Mouse (Mus musculus) lung, embryonic 14.5 days (tissue): ENCODE data around the gene Jpt1. TPM values are rescaled to one million over a fixed set of nuclear protein-coding genes. Genes with fewer than 3 reads are reported as not detected.
A peak's percentile ranks its signal among the peaks of the same experiment; 100 is the strongest.

ENCODE experiments used
- ATAC-seq: fragments of 200-750 bp; cut with Nextera tagmentation; 2 replicates; pipeline ENCODE4 v1.8.0; 2017; ENCODE audit warnings: mild to moderate bottlenecking, moderate TSS enrichment, moderate library complexity; ENCODE audit not compliant: insufficient read depth
- DNase-seq: peaks from one replicate; pipeline ENCODE4 v3.0.0-alpha.2; 2015
- H3K27ac ChIP-seq: fragments of 300-500 bp; sonication (generic); 2 replicates; pipeline ENCODE4 v1.5.1; 2014; ENCODE audit warnings: low read depth, mild to moderate bottlenecking, moderate library complexity
- H3K27me3 ChIP-seq: fragments of 300-500 bp; sonication (generic); 2 replicates; pipeline ENCODE4 v1.6.1; 2014; ENCODE audit warnings: low read length, control low read depth; ENCODE audit not compliant: insufficient read depth
- H3K36me3 ChIP-seq: fragments of 300-500 bp; sonication (generic); 2 replicates; pipeline ENCODE4 v1.6.1; 2014; ENCODE audit warnings: control low read depth; ENCODE audit not compliant: insufficient read depth
- H3K4me1 ChIP-seq: fragments of 300-500 bp; sonication (generic); 2 replicates; pipeline ENCODE4 v1.6.1; 2014; ENCODE audit warnings: antibody characterized with exemption, control low read depth; ENCODE audit not compliant: insufficient read depth
- H3K4me2 ChIP-seq: fragments of 300-500 bp; sonication (generic); 2 replicates; pipeline ENCODE4 v1.6.1; 2014; ENCODE audit warnings: mild to moderate bottlenecking
- H3K4me3 ChIP-seq: fragments of 300-500 bp; sonication (generic); 2 replicates; pipeline ENCODE4 v1.5.1; 2014; ENCODE audit warnings: low read depth, low read length
- H3K9ac ChIP-seq: fragments of 300-500 bp; sonication (generic); 2 replicates; pipeline ENCODE4 v1.6.1; 2014
- H3K9me3 ChIP-seq: fragments of 300-500 bp; sonication (generic); 2 replicates; pipeline ENCODE4 v1.6.1; 2016; ENCODE audit warnings: low read depth, low read length, control low read depth
- CTCF ChIP-seq: IDR thresholded peaks from 2 replicates; pipeline ENCODE4 v1.5.1; 2016; ENCODE audit warnings: antibody characterized with exemption, low read depth
- WGBS: fragments of 180-500 bp; shearing (Covaris S2); extraction: QIAGEN DNeasy Blood & Tissue Kit; methylation state at CpG from one replicate; pipeline ENCODE4 v1.1.7; 2014; 5-methylcytosine and 5-hydroxymethylcytosine counted together
- polyA plus RNA-seq: library from polyadenylated mRNA; unstranded; fragments of >200 nt; fragmentation: Nextera tagmentation; extraction: Ambion mirVana; gene quantifications from 2 replicates; pipeline ENCODE4 v1.2.1, GENCODE M21; 2014

Gene Jpt1
- polyA plus RNA-seq, 1 experiment from 2014 or later, result 521 TPM

- TF ChIP-seq CTCF, result no peak
- H3K4me2 ChIP-seq, result peak overlapping the region; percentile 86
- H3K4me1 ChIP-seq, result 0 out of 2 replicates have a peak, but pooled peaks cover 5% of the 10 kb centered on the region
- no peak overlapping the region for H3K27ac ChIP-seq
- DNase-seq (no peak), ATAC-seq (no peak)
- H3K9ac ChIP-seq, result peak overlapping the region; percentile 69; the same call in 1 of the 2 replicates
- H3K9me3 ChIP-seq, result no peaks in the 10 kb centered on the region
- no peaks in the 10 kb centered on the region for H3K27me3 ChIP-seq
- H3K36me3 ChIP-seq, result peaks cover 23% of the 10 kb centered on the region
- peak overlapping the region; percentile 64 for H3K4me3 ChIP-seq
- 24% methylated on average over 6 of the region's 6 CpGs for WGBS
Observed at GRCm38 (mm10) chr11:115492387-115492786, 21.8 kb downstream of the Jpt1 start.

DNA sequence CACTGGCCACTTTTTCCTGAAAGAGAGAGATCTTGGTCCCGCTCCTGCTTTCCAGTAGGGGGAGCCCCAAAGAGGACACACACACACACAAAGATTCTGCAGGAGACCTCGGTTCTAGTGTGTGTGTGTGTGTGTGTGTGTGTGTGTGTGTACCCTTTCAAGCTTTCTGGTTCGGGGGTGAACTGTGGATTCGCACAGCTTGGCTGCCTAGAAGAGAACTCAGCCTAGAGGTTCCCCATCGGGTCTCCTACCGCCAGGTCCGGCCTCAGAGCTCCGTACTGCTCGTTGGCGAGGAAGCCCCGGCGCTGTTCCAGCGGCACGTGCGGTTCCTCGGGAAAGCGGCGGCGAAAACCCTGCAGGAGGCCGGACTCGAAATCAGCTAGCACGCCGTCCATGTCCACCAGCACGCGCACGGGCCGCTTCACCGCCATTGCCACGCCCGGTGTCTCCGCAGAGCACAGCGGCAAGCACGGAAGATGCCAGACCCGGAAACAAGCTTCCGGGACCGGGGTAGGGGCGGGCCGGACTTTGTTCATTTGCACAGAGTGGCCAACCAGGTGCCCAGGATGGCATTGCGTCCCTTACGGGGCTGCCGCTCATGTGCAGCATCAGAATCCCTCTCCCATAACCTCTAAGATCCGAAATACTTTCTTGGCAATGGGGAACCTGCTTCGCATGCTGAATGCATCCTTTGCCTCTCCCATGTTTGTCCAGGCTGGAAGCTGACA lies 22.7 kb downstream of the Jpt1 start, which contains the start of gene Nt5c:
TSS of gene Nt5c (minus strand) at position 507 of the 728 bp plus-strand sequence.
- peak; percentile 80 for TF ChIP-seq CTCF
- peak within 1 kb of the TSS; percentile 64 for H3K4me3 ChIP-seq
- DNase-seq (peak; percentile 87), ATAC-seq (peak; percentile 87)
- WGBS, result under 1% methylated on average over 43 of the region's 43 CpGs
- no peaks in the 10 kb centered on the region for H3K9me3 ChIP-seq
- H3K27ac ChIP-seq, result peak within 1 kb of the TSS; percentile 78; the same call in 1 of the 2 replicates
- H3K4me1 ChIP-seq, result 0 out of 2 replicates have a peak, but pooled peaks cover 5% of the 10 kb centered on the region
- peak within 1 kb of the TSS; percentile 69 for H3K9ac ChIP-seq
- H3K4me2 ChIP-seq, result peak within 1 kb of the TSS; percentile 86
- no peaks in the 10 kb centered on the region for H3K27me3 ChIP-seq
- H3K36me3 ChIP-seq, result peaks cover 15% of the 10 kb centered on the region; the same call in 1 of the 2 replicates

DNA sequence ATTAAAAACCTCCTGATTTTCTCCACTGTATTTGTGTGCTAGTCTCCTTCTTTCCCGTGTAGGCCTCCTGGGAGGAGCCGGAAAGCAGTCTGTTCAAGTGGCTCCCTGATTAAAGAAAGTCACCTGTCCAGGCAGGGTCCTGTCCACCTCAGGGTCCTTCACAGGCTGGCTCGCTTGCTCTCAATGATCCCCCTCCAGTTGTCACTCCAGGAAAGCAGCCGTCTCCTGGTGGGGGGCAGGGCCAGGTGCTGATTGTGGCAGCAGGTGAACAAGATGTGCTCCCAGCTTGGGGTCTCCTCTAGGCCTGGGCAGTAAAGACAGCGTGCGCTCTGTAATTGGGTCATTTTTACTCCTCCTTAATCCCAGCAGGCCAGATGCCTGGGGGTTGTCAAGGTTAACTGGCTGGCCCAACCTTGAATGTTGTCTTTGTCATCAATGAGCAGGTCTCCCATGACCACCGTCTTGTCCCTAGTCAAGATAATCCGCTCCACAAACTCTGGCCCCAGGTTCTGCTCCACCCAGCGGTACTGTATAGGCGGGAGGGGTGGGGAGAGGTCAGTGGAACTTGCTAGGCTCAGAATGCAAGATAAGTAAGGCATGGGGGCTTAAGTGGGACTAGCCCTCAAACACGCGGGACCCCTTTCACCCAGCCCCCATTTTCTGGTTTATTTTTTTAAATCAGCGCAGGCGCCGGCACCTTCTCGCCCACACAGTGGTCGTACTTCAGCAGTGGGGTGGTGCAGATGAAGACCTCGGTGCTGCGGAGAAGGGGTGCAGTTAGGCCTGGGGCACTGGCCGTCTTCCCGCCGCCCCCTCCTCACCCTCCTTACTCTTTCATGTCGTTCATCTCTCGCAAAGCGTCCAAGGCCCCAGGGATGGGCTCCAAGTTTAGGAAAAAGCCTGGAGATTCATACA lies 23.5 kb downstream of the Jpt1 start:
- WGBS, result 21% methylated on average over 25 of the region's 25 CpGs
- Histone ChIP-seq H3K4me3 (peak overlapping the region; percentile 64), H3K9ac (peak overlapping the region; percentile 69), H3K4me1 (0 out of 2 replicates have a peak, but pooled peaks cover 5% of the 10 kb centered on the region), H3K36me3 (peaks cover 14% of the 10 kb centered on the region; the same call in 1 of the 2 replicates), H3K27ac (peak overlapping the region; percentile 78; the same call in 1 of the 2 replicates), H3K27me3 (no peaks in the 10 kb centered on the region), H3K9me3 (no peaks in the 10 kb centered on the region), H3K4me2 (peak overlapping the region; percentile 86)
- no peak for DNase-seq
- ATAC-seq, result peak; percentile 42
- no peak for TF ChIP-seq CTCF

DNA sequence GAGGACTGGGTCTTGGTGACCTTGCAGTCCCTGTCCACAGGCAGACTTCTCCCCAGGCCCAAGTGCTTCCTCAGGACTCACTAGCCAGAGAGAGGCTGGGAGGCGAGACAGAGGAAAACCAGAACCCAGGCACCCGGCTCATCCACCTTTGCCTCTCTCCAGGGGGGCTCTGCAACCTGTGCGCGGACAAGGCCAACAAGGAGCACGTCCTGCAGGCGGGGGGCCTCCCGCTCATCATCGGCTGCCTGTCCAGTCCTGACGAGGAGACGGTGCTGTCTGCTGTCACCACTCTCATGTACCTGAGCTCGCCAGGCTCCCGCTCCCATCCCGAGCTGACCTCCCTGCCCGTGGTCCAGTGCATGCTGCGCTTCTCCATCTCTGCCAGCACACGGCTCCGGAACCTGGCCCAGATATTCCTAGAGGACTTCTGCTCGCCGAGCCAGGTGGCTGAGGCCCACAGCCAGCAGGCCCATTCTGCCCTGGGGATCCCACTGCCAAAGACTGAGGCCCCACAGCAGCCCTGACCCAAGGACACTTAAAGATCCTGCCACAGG lies 25.6 kb downstream of the Jpt1 start:
- Histone ChIP-seq H3K9ac (no peak overlapping the region), H3K4me1 (0 out of 2 replicates have a peak, but pooled peaks cover 5% of the 10 kb centered on the region), H3K27ac (no peak overlapping the region), H3K4me2 (no peak overlapping the region), H3K4me3 (no peak overlapping the region), H3K36me3 (peaks cover 14% of the 10 kb centered on the region; the same call in 1 of the 2 replicates), H3K9me3 (no peaks in the 10 kb centered on the region), H3K27me3 (no peaks in the 10 kb centered on the region)
- TF ChIP-seq CTCF, result no peak
- ATAC-seq, result no peak
- 87% methylated on average over 19 of the region's 19 CpGs for WGBS
- DNase-seq, result no peak

- ATAC-seq (no peak), DNase-seq (no peak)
- TF ChIP-seq CTCF, result no peak
- no peak overlapping the region for H3K27ac ChIP-seq
- 58% methylated on average over 12 of the region's 12 CpGs for WGBS
- H3K4me3 ChIP-seq, result no peak overlapping the region
- no peaks in the 10 kb centered on the region for H3K27me3 ChIP-seq
- no peak overlapping the region for H3K9ac ChIP-seq
- H3K4me1 ChIP-seq, result no peaks in the 10 kb centered on the region
- no peak overlapping the region for H3K4me2 ChIP-seq
- H3K36me3 ChIP-seq, result peaks cover 14% of the 10 kb centered on the region; the same call in 1 of the 2 replicates
- H3K9me3 ChIP-seq, result no peaks in the 10 kb centered on the region
Observed at GRCm38 (mm10) chr11:115485155-115485554, 29.0 kb downstream of the Jpt1 start.

GRCm38 (mm10) chr11:115483726-115484125 lies 30.5 kb downstream of the Jpt1 start:
- no peak overlapping the region for H3K4me3 ChIP-seq

More at GRCm38 (mm10) chr11:115483726-115484125, 30.5 kb downstream of the Jpt1 start:
- no peaks in the 10 kb centered on the region for H3K27me3 ChIP-seq
- H3K9me3 ChIP-seq, result no peaks in the 10 kb centered on the region
- ATAC-seq (no peak), DNase-seq (peak; percentile 93)
- WGBS, result 18% methylated on average over 6 of the region's 6 CpGs
- H3K36me3 ChIP-seq, result peaks cover 3% of the 10 kb centered on the region; the same call in 1 of the 2 replicates
- no peaks in the 10 kb centered on the region for H3K4me1 ChIP-seq
- H3K4me2 ChIP-seq, result no peak overlapping the region
- TF ChIP-seq CTCF, result peak; percentile 95
- no peak overlapping the region for H3K9ac ChIP-seq
- no peak overlapping the region for H3K27ac ChIP-seq
